Mouse (Mus musculus): ENCODE data around the gene Slc24a1. TPM values are rescaled to one million over a fixed set of nuclear protein-coding genes. Genes with fewer than 3 reads are reported as not detected.
"Not testable (repeated sequence)": the region's sequence is repeated elsewhere in the genome, so short reads cannot be mapped to it uniquely, and the experiment has no call there.

Slc24a1 gene
- 0.05 and 0.07 TPM in 2 replicates for polyA plus RNA-seq (2016; fragmentation: Nextera tagmentation; extraction: Ambion mirVana)

DNA sequence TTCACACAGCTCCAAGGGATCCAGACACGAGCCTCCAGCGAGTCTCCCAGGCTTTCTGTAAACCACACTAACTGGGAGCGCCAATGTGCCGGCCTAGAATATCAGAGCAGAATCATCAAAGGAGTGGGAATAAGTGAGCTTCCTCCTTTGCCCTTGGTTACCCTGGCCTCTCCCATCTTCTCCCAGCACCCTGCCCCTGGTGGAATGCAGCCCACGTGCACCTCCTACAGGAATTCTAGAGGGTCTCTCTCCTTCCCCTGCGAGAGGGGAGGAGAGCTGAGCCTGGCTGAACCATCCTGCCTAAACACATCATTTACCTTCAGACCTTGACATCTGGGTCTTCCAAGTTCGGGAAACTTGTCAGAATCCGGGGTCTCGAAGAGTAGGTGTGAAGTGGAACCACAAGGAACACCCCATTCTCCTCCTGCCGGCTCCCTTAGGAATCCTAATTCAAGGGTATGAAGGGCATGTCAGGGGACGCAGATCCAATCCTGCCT is at the start of gene Slc24a1:
Gene Slc24a1, minus strand, starts transcription at position 447 of the 497 bp plus-strand sequence.
- H3K9ac ChIP-seq, result no peak within 1 kb of the TSS
- peaks cover 17% of the 10 kb centered on the region for H3K27me3 ChIP-seq
- H3K4me2 ChIP-seq (replicated peaks), result no peak within 1 kb of the TSS
- 40% methylated on average over 11 of the region's 11 CpGs for WGBS
- H3K9me3 ChIP-seq (replicated peaks), result no peaks in the 10 kb centered on the region
- H3K4me1 ChIP-seq, result no peaks in the 10 kb centered on the region
- H3K27ac ChIP-seq, result no peak within 1 kb of the TSS
- H3K36me3 ChIP-seq, result no peaks in the 10 kb centered on the region
- H3K4me3 ChIP-seq, result no peak within 1 kb of the TSS
- no peak for ATAC-seq (ENCODE audit: low FRiP score)

DNA sequence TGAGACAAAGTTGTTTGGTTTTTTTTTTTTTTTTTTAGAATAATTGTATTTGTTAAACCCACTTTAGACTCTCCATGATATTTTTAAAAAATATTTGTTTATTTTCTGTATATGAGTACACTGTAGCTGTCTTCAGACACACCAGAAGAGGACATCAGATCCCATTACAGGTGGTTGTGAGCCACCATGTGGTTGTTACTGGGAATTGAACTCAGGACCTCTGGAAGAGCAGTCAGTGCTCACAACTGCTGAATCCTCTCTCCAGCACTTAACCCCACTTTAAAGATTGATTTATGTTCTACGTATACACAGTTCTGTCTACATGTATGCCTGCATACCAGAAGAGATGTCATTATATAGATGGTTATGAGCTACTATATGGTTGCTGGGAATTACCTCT is 44.1 kb upstream of the Slc24a1 start:
- not testable (repeated sequence) for H3K27ac ChIP-seq; H3K9me3 ChIP-seq (replicated peaks); H3K4me2 ChIP-seq (replicated peaks); H3K27me3 ChIP-seq; H3K4me1 ChIP-seq; ATAC-seq (ENCODE audit: low FRiP score); H3K4me3 ChIP-seq; H3K9ac ChIP-seq
- 97% methylated on average over 1 of the region's 1 CpGs for WGBS
- peaks cover 74% of the 10 kb centered on the region for H3K36me3 ChIP-seq

DNA sequence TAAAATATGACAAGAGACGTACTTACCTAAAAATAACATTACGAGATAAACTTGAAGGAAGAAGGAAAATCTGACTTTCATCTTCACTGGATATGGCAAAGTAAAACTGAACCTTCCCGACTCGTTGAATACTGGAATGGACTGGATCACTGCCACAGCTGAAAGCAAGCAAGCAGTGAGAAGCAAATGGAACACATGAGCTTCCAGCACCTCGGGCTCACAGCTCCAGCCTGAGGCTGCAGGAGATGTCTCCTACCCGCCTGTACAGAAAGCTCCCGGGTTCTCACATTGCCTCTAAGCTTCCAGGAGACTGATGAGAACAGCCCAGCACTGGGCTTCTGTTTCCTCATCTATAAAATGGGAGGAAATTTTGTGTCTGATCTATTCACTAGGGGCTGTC is 38.9 kb upstream of the Slc24a1 start:
- Histone ChIP-seq H3K4me1 (no peaks in the 10 kb centered on the region), H3K4me3 (no peak overlapping the region), H3K27ac (no peak overlapping the region), H3K4me2 (replicated peaks) (no peak overlapping the region), H3K9me3 (replicated peaks) (no peaks in the 10 kb centered on the region), H3K27me3 (no peaks in the 10 kb centered on the region), H3K9ac (no peak overlapping the region), H3K36me3 (peaks cover 83% of the 10 kb centered on the region)
- no peak for ATAC-seq (ENCODE audit: low FRiP score)
- 91% methylated on average over 7 of the region's 7 CpGs for whole genome bisulfite sequencing

DNA sequence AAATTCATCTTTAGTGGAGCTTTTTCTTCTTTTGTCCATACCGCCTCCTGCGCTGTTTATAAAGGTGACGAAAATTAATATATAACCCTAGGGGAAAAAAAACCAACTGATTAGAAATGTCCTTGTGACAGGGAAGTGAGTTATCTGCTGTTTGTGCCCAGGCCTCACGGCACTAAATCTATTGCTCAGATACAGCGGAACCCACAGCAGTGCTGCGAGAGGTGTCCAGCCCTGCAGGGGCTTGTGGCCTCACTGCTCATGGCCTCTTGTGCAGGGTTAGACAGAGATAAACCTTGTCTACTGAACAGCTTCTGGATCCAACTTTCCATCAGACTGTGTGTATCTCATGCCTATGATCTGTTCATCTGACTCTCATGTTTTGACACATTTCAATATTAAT is 37.0 kb upstream of the Slc24a1 start:
- no peaks in the 10 kb centered on the region for H3K27me3 ChIP-seq
- no peak overlapping the region for H3K27ac ChIP-seq
- WGBS, result 89% methylated on average over 6 of the region's 6 CpGs
- H3K4me1 ChIP-seq, result no peaks in the 10 kb centered on the region
- no peak overlapping the region for H3K4me2 ChIP-seq (replicated peaks)
- no peak for ATAC-seq (ENCODE audit: low FRiP score)
- H3K4me3 ChIP-seq, result no peak overlapping the region
- no peaks in the 10 kb centered on the region for H3K9me3 ChIP-seq (replicated peaks)
- peaks cover 87% of the 10 kb centered on the region for H3K36me3 ChIP-seq
- H3K9ac ChIP-seq, result no peak overlapping the region

- H3K36me3 ChIP-seq, result peaks cover 87% of the 10 kb centered on the region
These were observed 36.2 kb upstream of the Slc24a1 start for GRCm38 (mm10) chr9:64987651-64988050.

DNA sequence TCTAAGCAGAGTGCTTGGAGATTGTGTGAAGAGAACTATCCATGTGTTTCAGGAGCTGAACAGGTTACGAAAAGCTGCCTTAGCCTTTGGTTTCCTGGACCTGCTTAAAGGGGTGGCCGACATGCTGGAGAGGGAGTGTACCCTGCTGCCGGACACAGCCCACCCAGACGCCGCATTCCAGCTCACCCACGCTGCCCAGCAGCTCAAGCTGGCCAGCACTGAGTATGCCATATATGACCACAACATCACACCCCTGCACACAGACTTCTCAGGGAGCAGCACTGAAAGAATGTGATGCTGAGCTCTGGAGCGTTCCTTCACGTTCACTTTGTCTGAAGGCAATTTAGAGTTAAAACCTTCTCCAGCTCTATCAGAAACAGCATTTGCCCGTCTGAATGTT is 34.4 kb upstream of the Slc24a1 start:
- H3K4me2 ChIP-seq (replicated peaks), result no peak overlapping the region
- no peak overlapping the region for H3K4me3 ChIP-seq
- 90% methylated on average over 9 of the region's 9 CpGs for WGBS
- no peak overlapping the region for H3K9ac ChIP-seq
- H3K27ac ChIP-seq, result 0 out of 2 replicates have a peak overlapping the region, but pooled peaks have one; percentile 23
- no peaks in the 10 kb centered on the region for H3K27me3 ChIP-seq
- peaks cover 88% of the 10 kb centered on the region for H3K36me3 ChIP-seq
- H3K9me3 ChIP-seq (replicated peaks), result no peaks in the 10 kb centered on the region
- H3K4me1 ChIP-seq, result no peaks in the 10 kb centered on the region
- no peak for ATAC-seq (ENCODE audit: low FRiP score)

More at GRCm38 (mm10) chr9:64987651-64988050, 36.2 kb upstream of the Slc24a1 start:
- no peak overlapping the region for H3K4me2 ChIP-seq (replicated peaks)
- H3K27me3 ChIP-seq, result no peaks in the 10 kb centered on the region
- no peaks in the 10 kb centered on the region for H3K4me1 ChIP-seq
- H3K9ac ChIP-seq, result no peak overlapping the region
- WGBS, result 90% methylated on average over 2 of the region's 2 CpGs
- H3K4me3 ChIP-seq, result no peak overlapping the region
- H3K9me3 ChIP-seq (replicated peaks), result no peaks in the 10 kb centered on the region
- H3K27ac ChIP-seq, result no peak overlapping the region
- ATAC-seq (ENCODE audit: low FRiP score), result no peak

DNA sequence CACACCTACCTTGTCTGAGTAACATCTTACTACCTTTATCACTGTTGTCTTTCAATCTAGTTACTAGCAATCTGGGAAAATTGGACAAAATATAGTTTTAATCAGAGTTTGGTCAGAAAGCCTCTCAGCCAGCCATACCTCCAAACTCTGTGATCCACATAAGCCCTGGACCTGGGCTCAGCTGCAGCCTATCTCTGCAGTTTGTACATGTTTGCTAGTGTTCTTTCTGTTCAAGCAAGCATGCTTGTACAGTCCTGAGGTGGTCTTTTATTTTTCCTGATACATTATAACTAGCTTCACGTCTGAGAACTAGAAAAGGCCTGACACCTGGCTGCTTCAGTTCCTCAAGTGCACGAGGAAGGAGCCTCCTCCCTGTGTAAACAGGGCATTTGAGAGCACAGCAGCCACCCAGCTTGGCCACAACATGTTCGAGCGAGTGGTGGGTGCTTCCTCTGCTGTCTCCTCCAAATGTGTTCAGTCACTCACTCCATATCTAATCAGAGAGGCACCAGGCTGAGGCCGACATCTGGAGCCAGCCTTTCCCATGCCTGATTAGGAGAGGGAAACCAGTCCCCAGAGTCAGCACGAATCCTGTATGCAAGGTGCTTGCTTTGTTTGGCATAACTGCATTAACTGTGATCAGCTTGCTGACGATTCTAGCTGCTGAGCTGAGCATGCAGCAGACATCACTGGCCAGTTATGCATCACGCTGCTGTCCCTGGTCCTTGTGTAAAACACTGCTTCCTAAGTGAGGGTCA is 33.8 kb upstream of the Slc24a1 start:
- Histone ChIP-seq H3K4me1 (no peaks in the 10 kb centered on the region), H3K27me3 (no peaks in the 10 kb centered on the region), H3K36me3 (peaks cover 88% of the 10 kb centered on the region), H3K4me2 (replicated peaks) (no peak overlapping the region), H3K27ac (peak overlapping the region; percentile 55; the same call in 1 of the 2 replicates), H3K9me3 (replicated peaks) (no peaks in the 10 kb centered on the region), H3K9ac (no peak overlapping the region), H3K4me3 (no peak overlapping the region)
- WGBS, result 81% methylated on average over 8 of the region's 8 CpGs
- no peak for ATAC-seq (ENCODE audit: low FRiP score)

DNA sequence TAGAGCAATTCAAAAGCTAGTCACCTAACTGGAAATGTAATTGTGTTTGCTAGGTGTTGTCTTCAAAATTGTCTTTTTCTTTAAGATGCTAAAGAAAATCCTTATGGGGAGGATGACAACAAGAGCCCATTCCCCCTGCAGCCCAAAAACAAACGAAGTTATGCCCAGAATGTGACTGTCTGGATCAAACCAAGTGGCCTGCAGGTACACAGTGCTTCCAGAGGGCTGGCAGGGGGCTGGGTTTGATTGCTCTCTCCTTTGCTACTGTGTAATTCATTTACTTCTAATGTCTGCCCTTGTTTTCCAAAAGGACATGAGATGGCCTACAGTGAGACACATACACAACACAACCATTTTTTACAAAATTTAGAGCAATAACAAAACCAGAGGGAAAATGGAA is 30.5 kb upstream of the Slc24a1 start:
- no peaks in the 10 kb centered on the region for H3K9me3 ChIP-seq (replicated peaks)
- no peaks in the 10 kb centered on the region for H3K27me3 ChIP-seq
- peaks cover 85% of the 10 kb centered on the region for H3K36me3 ChIP-seq
- no peak overlapping the region for H3K4me3 ChIP-seq
- H3K27ac ChIP-seq, result no peak overlapping the region
- no peak overlapping the region for H3K4me2 ChIP-seq (replicated peaks)
- no peaks in the 10 kb centered on the region for H3K4me1 ChIP-seq
- H3K9ac ChIP-seq, result no peak overlapping the region
- ATAC-seq (ENCODE audit: low FRiP score), result no peak
- 83% methylated on average over 1 of the region's 1 CpGs for WGBS

GRCm38 (mm10) chr9:64980548-64980947 is 29.1 kb upstream of the Slc24a1 start:
- H3K9ac ChIP-seq, result no peak overlapping the region
- H3K4me1 ChIP-seq, result no peaks in the 10 kb centered on the region
- H3K4me3 ChIP-seq, result no peak overlapping the region
- WGBS, result 88% methylated on average over 3 of the region's 3 CpGs
- peaks cover 86% of the 10 kb centered on the region for H3K36me3 ChIP-seq
- H3K9me3 ChIP-seq (replicated peaks), result no peaks in the 10 kb centered on the region
- no peak for ATAC-seq (ENCODE audit: low FRiP score)
- H3K4me2 ChIP-seq (replicated peaks), result no peak overlapping the region
- H3K27ac ChIP-seq, result no peak overlapping the region
- H3K27me3 ChIP-seq, result no peaks in the 10 kb centered on the region

DNA sequence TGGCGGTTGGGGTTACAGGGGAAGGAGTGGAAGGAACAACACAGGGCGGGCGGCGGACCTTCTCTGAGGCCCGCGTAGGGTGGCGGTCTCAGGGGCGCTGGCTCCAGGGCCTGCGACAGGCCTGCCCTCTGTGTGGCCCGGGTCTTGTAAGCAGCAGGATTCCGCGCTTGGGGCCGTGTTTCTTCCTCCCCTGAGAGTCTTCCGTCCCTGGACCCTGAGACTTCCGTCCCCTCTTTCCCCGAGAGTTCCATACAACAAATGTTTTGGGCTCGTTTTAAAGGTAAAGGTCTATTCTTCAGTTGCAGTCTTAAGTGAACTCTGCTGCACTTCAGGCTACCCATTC is 9.5 kb upstream of the Slc24a1 start:
- 1% methylated on average over 16 of the region's 17 CpGs for WGBS
- peak; percentile 80 for ATAC-seq (ENCODE audit: low FRiP score)

DNA sequence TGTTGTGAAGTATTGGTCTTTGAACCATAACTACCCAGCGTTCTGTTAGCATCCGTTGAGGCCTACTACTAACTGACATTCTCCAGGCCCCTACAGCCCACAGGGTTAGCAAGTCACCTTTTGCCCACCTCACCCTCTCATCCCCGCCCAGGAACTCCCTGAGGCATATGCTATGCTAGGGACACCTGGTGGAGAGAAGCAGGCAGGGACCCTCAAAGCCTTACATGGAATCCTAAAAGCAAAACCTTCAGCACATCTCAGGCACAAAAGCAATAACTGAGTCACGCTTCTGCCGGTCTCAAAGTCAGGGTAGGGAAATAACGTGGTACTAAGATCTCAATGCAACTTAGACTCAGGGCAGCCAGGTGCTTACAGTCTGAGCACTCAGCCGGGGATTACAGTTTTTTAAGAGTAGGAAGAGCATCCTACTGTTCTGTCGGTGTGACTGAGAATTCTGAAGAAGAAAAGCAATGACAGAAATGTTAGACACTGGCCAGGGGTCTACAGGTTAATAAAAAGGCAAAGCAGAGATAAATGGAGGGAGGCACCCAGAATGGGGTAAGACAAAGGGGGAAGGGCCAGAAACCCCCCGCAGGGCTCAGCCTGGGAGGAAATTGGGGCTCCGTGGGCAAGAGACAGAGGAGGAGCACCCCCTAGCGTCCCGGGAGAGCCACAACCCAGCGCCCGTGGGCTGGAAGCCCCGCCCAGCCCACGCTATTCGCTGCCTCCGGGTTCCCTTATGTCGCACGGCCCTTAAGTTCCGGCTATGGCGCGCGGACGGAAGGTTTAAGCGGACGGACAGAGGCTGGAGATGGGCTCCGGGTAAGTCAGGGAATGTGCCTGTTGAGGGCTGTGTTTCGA is 8.9 kb upstream of the Slc24a1 start, which contains the start of gene Ints14:
Gene Ints14, plus strand, starts transcription at position 789 of the 861 bp plus-strand sequence.
- 6% methylated on average over 29 of the region's 29 CpGs for WGBS
- H3K4me2 ChIP-seq (replicated peaks), result peak within 1 kb of the TSS; percentile 78
- peak within 1 kb of the TSS; percentile 90 for H3K27ac ChIP-seq
- no peaks in the 10 kb centered on the region for H3K27me3 ChIP-seq
- peaks cover 10% of the 10 kb centered on the region for H3K4me1 ChIP-seq
- peak; percentile 95 for ATAC-seq (ENCODE audit: low FRiP score)
- H3K36me3 ChIP-seq, result peaks cover 21% of the 10 kb centered on the region
- peak within 1 kb of the TSS; percentile 86 for H3K4me3 ChIP-seq
- peak within 1 kb of the TSS; percentile 89 for H3K9ac ChIP-seq
- no peaks in the 10 kb centered on the region for H3K9me3 ChIP-seq (replicated peaks)

More for the DNA sequence above, 9.5 kb upstream of the Slc24a1 start:
- Histone ChIP-seq H3K27ac (peak overlapping the region; percentile 90), H3K4me3 (peak overlapping the region; percentile 86), H3K27me3 (no peaks in the 10 kb centered on the region), H3K4me1 (peaks cover 10% of the 10 kb centered on the region), H3K9ac (peak overlapping the region; percentile 89), H3K36me3 (peaks cover 27% of the 10 kb centered on the region), H3K9me3 (replicated peaks) (no peaks in the 10 kb centered on the region), H3K4me2 (replicated peaks) (peak overlapping the region; percentile 78)

DNA sequence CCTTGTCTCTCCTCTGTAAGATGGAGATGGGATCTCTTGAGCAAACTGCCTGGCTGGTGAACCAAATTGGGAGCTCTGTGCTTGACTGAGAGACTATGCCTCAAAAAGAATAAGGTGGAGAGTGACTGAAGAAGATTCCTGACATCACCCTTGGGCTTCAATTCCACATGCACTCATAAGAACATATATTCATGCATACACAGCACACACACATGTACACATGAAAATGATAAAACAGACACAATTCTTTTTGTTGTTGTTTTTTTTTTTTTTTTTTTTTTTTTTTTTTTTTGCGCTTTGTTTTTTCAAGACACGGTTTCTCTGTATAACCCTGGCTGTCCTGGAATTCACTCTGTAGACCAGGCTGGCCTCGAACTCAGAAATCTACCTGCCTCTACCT is 5.9 kb upstream of the Slc24a1 start:
- Histone ChIP-seq H3K4me1 (peaks cover 10% of the 10 kb centered on the region), H3K36me3 (peaks cover under 1% of the 10 kb centered on the region; the same call in 1 of the 2 replicates), H3K27ac (no peak overlapping the region), H3K27me3 (peaks cover 8% of the 10 kb centered on the region; the same call in 1 of the 2 replicates), H3K4me2 (replicated peaks) (no peak overlapping the region), H3K4me3 (no peak overlapping the region), H3K9ac (no peak overlapping the region), H3K9me3 (replicated peaks) (no peaks in the 10 kb centered on the region)
- no peak for ATAC-seq (ENCODE audit: low FRiP score)
- WGBS, result 80% methylated on average over 3 of the region's 3 CpGs
